Mouse (Mus musculus) midbrain, embryonic 10.5 days (tissue): ENCODE data around the gene Rbms1. TPM values are rescaled to one million over a fixed set of nuclear protein-coding genes. Genes with fewer than 3 reads are reported as not detected.

ENCODE experiments used
- DNase-seq: peaks from one replicate; pipeline ENCODE4 v3.0.0-alpha.2; 2017; ENCODE audit warnings: low spot score
- H3K27ac ChIP-seq: fragments of 300-500 bp; sonication (generic); replicated peaks from 2 replicates; pipeline ENCODE4 v1.5.1; 2016; ENCODE audit warnings: mild to moderate bottlenecking
- H3K27me3 ChIP-seq: fragments of 300-500 bp; sonication (generic); 2 replicates; pipeline ENCODE4 v1.6.1; 2016; ENCODE audit warnings: low read depth, mild to moderate bottlenecking; ENCODE audit not compliant: poor library complexity, severe bottlenecking
- H3K36me3 ChIP-seq: fragments of 300-500 bp; sonication (generic); 2 replicates; pipeline ENCODE4 v1.6.1; 2016; ENCODE audit warnings: mild to moderate bottlenecking, moderate library complexity
- H3K4me1 ChIP-seq: fragments of 300-500 bp; sonication (generic); 2 replicates; pipeline ENCODE4 v1.6.1; 2016
- H3K4me3 ChIP-seq: fragments of 300-500 bp; sonication (generic); 2 replicates; pipeline ENCODE4 v1.5.1; 2016; ENCODE audit warnings: mild to moderate bottlenecking, moderate library complexity
- H3K9me3 ChIP-seq: fragments of 300-500 bp; sonication (generic); replicated peaks from 2 replicates; pipeline ENCODE4 v1.6.1; 2016; ENCODE audit warnings: mild to moderate bottlenecking
- WGBS: fragments of 180-500 bp; shearing (Covaris S2); methylation state at CpG from one replicate; pipeline ENCODE4 v1.1.7; 2016; 5-methylcytosine and 5-hydroxymethylcytosine counted together
- polyA plus RNA-seq: library from polyadenylated mRNA; unstranded; fragments of >200 nt; fragmentation: Nextera tagmentation; extraction: Ambion mirVana; gene quantifications from 2 replicates; pipeline ENCODE4 v1.2.1, GENCODE M21; 2016

The Rbms1 gene
- polyA plus RNA-seq, 1 experiment from 2014 or later, result 53.2 TPM

DNA sequence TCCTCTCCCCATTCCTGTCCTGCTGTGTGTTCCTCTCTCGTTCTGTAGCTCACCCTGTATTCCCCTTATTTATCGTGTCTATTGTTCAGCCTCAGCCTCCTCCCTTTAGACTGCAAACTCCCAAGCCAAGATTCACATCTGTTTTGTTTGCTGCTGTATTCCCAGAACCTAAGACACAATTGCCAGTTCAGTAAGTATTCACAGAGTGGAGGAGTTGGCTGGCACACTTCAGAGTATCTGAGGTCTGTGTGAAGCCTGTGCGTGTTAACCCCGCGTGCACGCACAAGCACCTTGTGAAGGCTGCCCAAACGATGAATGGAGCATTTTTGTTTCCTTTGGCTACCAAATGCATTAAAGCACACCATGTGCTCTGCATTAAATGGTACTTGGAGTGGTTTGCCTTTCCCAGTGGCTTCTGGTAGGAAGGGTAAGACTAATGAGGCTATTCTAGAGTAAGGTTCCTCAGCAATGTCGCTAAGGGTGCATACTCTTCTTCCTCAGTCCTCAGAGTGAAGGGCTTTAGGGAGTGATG is 248.0 kb downstream of the Rbms1 start:
- Histone ChIP-seq H3K9me3 (no peaks in the 10 kb centered on the region), H3K27ac (0 out of 2 replicates have a peak overlapping the region, but pooled peaks have one; percentile 28), H3K4me3 (no peak overlapping the region), H3K4me1 (peaks cover 24% of the 10 kb centered on the region), H3K36me3 (no peaks in the 10 kb centered on the region), H3K27me3 (peaks cover 7% of the 10 kb centered on the region; the same call in 1 of the 2 replicates)
- WGBS, result 75% methylated on average over 8 of the region's 8 CpGs
- DNase-seq, result no peak

GRCm38 (mm10) chr2:60714475-60714874 is 248.5 kb downstream of the Rbms1 start:
- Histone ChIP-seq H3K4me3 (no peak overlapping the region), H3K9me3 (no peaks in the 10 kb centered on the region), H3K4me1 (peaks cover 24% of the 10 kb centered on the region), H3K27ac (0 out of 2 replicates have a peak overlapping the region, but pooled peaks have one; percentile 28), H3K36me3 (no peaks in the 10 kb centered on the region), H3K27me3 (peaks cover 7% of the 10 kb centered on the region; the same call in 1 of the 2 replicates)
- WGBS, result 62% methylated on average over 7 of the region's 7 CpGs
- DNase-seq, result no peak

DNA sequence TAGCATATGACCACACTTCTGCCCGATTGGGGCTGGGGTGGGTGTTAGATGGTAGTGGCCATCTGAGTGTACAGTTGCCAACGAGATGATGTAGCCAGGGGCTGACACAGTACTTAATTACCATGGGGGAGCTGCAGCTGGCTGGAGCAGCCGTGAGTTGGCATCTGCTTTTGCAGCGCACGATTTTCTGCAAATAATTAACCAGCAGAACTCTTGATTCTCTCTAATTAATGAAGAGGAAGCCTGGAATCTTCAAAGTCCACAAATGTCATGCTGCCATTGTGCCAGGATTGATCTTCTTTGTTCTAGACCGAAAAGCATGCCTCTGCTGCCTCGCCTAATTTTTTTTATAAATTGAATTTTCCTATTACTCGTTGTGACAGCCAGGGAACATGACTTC is 249.1 kb downstream of the Rbms1 start:
- 62% methylated on average over 8 of the region's 8 CpGs for WGBS
- Histone ChIP-seq H3K27me3 (peaks cover 7% of the 10 kb centered on the region; the same call in 1 of the 2 replicates), H3K27ac (no peak overlapping the region), H3K36me3 (no peaks in the 10 kb centered on the region), H3K9me3 (no peaks in the 10 kb centered on the region), H3K4me3 (no peak overlapping the region), H3K4me1 (peaks cover 25% of the 10 kb centered on the region)
- no peak for DNase-seq

DNA sequence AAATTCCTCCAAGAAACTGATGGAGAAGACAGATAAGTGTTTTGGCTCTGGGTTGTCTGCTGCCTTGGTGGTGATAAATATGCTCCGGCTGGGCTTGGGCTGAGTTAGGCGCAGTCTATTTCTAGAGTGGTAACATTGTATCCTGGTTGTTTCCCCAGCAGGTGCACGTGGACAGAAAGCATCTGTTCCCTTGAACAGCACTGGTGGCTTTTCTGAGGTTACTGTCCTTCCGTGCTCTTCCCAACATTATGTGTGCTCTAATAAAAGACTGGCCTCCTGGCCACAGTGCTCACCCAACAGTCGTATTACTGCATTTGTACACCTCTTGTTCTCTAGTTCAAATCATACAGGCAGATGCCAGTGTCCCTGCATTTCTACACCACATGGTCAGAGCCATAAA is 250.1 kb downstream of the Rbms1 start:
- no peaks in the 10 kb centered on the region for H3K9me3 ChIP-seq
- no peak overlapping the region for H3K27ac ChIP-seq
- H3K27me3 ChIP-seq, result peaks cover 7% of the 10 kb centered on the region; the same call in 1 of the 2 replicates
- no peak overlapping the region for H3K4me3 ChIP-seq
- H3K4me1 ChIP-seq, result peaks cover 31% of the 10 kb centered on the region
- no peak for DNase-seq
- WGBS, result 94% methylated on average over 5 of the region's 5 CpGs
- no peaks in the 10 kb centered on the region for H3K36me3 ChIP-seq

- WGBS, result 82% methylated on average over 6 of the region's 6 CpGs
- Histone ChIP-seq H3K9me3 (no peaks in the 10 kb centered on the region), H3K4me1 (peaks cover 31% of the 10 kb centered on the region), H3K27ac (no peak overlapping the region), H3K27me3 (peaks cover 7% of the 10 kb centered on the region; the same call in 1 of the 2 replicates), H3K4me3 (no peak overlapping the region), H3K36me3 (no peaks in the 10 kb centered on the region)
- DNase-seq, result peak; percentile 7
These were observed 250.5 kb downstream of the Rbms1 start for GRCm38 (mm10) chr2:60712483-60712882.

- H3K36me3 ChIP-seq, result no peaks in the 10 kb centered on the region
- WGBS, result 86% methylated on average over 7 of the region's 7 CpGs
- peaks cover 31% of the 10 kb centered on the region for H3K4me1 ChIP-seq
- no peak overlapping the region for H3K27ac ChIP-seq
- H3K27me3 ChIP-seq, result peaks cover 7% of the 10 kb centered on the region; the same call in 1 of the 2 replicates
- DNase-seq, result no peak
- no peaks in the 10 kb centered on the region for H3K9me3 ChIP-seq
- H3K4me3 ChIP-seq, result no peak overlapping the region
These were observed 251.7 kb downstream of the Rbms1 start for GRCm38 (mm10) chr2:60711098-60711880.

DNA sequence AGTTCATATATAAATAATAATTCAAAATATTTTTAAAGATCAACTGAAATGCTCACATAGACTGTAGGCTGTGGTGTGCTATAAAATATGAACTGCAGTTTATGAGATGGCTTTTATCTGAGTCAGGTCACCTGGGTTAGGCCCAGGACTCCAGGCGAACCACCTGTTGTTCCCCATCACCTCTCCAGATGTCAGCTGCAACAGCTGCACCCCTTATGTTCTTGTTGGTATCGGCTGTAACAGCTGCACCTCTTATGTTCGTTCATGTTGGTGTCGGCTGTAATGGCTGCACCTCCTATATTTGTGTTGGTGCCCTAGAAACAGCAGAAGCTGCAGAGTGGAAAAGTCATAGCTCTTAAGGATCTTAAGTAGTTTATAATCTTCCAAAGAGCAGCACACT is 252.7 kb downstream of the Rbms1 start:
- Histone ChIP-seq H3K36me3 (no peaks in the 10 kb centered on the region), H3K9me3 (no peaks in the 10 kb centered on the region), H3K27me3 (no peaks in the 10 kb centered on the region), H3K4me3 (no peak overlapping the region), H3K27ac (no peak overlapping the region), H3K4me1 (peaks cover 25% of the 10 kb centered on the region)
- WGBS, result 96% methylated on average over 4 of the region's 4 CpGs
- no peak for DNase-seq

GRCm38 (mm10) chr2:60708671-60709070 is 254.3 kb downstream of the Rbms1 start:
- Histone ChIP-seq H3K27me3 (no peaks in the 10 kb centered on the region), H3K4me1 (peaks cover 9% of the 10 kb centered on the region), H3K27ac (no peak overlapping the region), H3K9me3 (no peaks in the 10 kb centered on the region), H3K4me3 (no peak overlapping the region), H3K36me3 (no peaks in the 10 kb centered on the region)
- 44% methylated on average over 3 of the region's 3 CpGs for WGBS
- DNase-seq, result no peak

DNA sequence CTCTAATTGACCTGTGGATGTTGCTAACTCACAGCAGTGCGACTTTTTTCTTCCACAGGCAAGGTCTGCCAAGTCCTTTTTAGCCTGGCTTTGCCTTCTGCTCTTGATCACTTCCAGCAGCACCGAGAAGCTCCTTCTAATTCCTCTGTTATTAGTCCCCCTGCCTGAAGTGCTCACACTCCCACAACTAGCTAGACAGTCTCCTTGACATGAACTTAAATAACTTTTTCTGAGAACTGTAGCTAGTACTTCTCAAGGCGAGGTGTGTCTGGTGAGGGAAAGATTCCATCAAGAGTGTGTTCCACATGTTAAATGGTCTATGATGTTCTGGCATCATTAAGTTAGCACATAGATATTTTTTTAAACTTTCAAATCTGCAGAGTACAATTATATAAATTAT is 256.1 kb downstream of the Rbms1 start:
- DNase-seq, result no peak
- no peaks in the 10 kb centered on the region for H3K36me3 ChIP-seq
- no peak overlapping the region for H3K27ac ChIP-seq
- H3K27me3 ChIP-seq, result no peaks in the 10 kb centered on the region
- H3K4me1 ChIP-seq, result peaks cover 8% of the 10 kb centered on the region
- 90% methylated on average over 3 of the region's 3 CpGs for WGBS
- H3K4me3 ChIP-seq, result no peak overlapping the region
- no peaks in the 10 kb centered on the region for H3K9me3 ChIP-seq

DNA sequence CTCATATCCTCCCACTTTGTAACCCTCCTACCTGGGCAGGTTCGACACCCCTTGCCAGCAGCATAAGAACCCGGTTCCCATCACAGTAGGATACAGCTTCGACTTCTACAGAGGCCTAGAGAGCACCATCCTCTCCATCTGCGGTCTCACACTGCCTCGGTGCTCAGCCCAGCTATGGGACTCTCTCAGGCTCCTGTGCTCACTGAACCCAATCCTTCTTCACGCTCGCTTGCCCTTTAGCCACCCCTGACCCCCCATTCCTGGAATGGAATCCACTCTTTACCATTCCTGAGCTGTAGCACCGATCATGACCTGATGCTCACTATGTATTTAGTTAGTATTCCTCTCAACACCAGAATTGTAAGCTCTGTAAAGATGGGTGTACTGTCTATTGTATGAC is 257.6 kb downstream of the Rbms1 start:
- Histone ChIP-seq H3K36me3 (no peaks in the 10 kb centered on the region), H3K4me1 (peaks cover 8% of the 10 kb centered on the region), H3K27me3 (no peaks in the 10 kb centered on the region), H3K9me3 (no peaks in the 10 kb centered on the region), H3K27ac (no peak overlapping the region), H3K4me3 (no peak overlapping the region)
- DNase-seq, result no peak
- WGBS, result 88% methylated on average over 8 of the region's 8 CpGs

DNA sequence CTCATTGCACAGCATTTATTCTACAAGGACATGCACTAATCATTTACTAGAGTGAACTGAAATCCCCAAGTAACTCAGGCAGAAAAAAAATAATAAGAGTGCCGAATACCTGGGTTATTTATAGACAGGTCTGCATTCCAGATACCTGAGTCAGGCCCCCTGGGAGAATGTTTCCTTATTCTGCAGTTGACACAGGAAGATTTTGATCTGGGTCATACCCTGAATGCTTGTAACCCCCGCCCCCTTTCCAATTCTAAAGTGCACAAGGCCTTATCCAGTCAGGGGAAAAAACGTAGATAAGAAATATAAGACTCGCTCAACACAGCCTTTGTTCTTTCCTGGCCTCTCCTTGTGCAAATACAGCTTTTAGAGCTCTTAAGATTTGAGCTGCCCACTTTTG is 259.7 kb downstream of the Rbms1 start:
- no peak for DNase-seq
- peaks cover 5% of the 10 kb centered on the region for H3K4me1 ChIP-seq
- 76% methylated on average over 4 of the region's 4 CpGs for WGBS
- no peaks in the 10 kb centered on the region for H3K9me3 ChIP-seq
- no peak overlapping the region for H3K4me3 ChIP-seq
- H3K27ac ChIP-seq, result no peak overlapping the region
- no peaks in the 10 kb centered on the region for H3K36me3 ChIP-seq
- H3K27me3 ChIP-seq, result no peaks in the 10 kb centered on the region

- Histone ChIP-seq H3K4me1 (peaks cover 11% of the 10 kb centered on the region), H3K36me3 (no peaks in the 10 kb centered on the region), H3K27me3 (no peaks in the 10 kb centered on the region), H3K27ac (no peak overlapping the region), H3K4me3 (no peak overlapping the region), H3K9me3 (no peaks in the 10 kb centered on the region)
- WGBS, result 93% methylated on average over 4 of the region's 4 CpGs
- DNase-seq, result no peak
These were observed 262.0 kb downstream of the Rbms1 start for GRCm38 (mm10) chr2:60700956-60701355.
